Mouse (Mus musculus) heart, embryonic 11.5 days (tissue): Measurements from ENCODE around the gene Cdon. TPM values are rescaled to one million over a fixed set of nuclear protein-coding genes. Genes with fewer than 3 reads are reported as not detected.

Experiments used
- ATAC-seq: fragments of 200-750 bp; cut with Nextera tagmentation; replicated peaks from 2 replicates; pipeline ENCODE4 v1.8.0; 2017; ENCODE audit warnings: moderate library complexity; ENCODE audit not compliant: insufficient number of reproducible peaks, low FRiP score, low TSS enrichment
- H3K27ac ChIP-seq: fragments of 300-500 bp; sonication (generic); 2 replicates; pipeline ENCODE4 v1.5.1; 2014; ENCODE audit warnings: mild to moderate bottlenecking, low read depth, low read length
- H3K27me3 ChIP-seq: fragments of 300-500 bp; sonication (generic); 2 replicates; pipeline ENCODE4 v1.6.1; 2014; ENCODE audit warnings: mild to moderate bottlenecking, low read length, mixed read lengths; ENCODE audit not compliant: control insufficient read depth, insufficient read depth
- H3K36me3 ChIP-seq: fragments of 300-500 bp; sonication (generic); 2 replicates; pipeline ENCODE4 v1.6.1; 2014; ENCODE audit warnings: mild to moderate bottlenecking, low read length, moderate library complexity, mixed read lengths; ENCODE audit not compliant: control insufficient read depth, insufficient read depth
- H3K4me1 ChIP-seq: fragments of 300-500 bp; sonication (generic); 2 replicates; pipeline ENCODE4 v1.6.1; 2014; ENCODE audit warnings: low read length; ENCODE audit not compliant: control insufficient read depth, insufficient read depth
- H3K4me2 ChIP-seq: fragments of 300-500 bp; sonication (generic); 2 replicates; pipeline ENCODE4 v1.6.1; 2014; ENCODE audit warnings: mild to moderate bottlenecking, moderate library complexity
- H3K4me3 ChIP-seq: fragments of 300-500 bp; sonication (generic); 2 replicates; pipeline ENCODE4 v1.5.1; 2014; ENCODE audit warnings: low read depth, low read length
- H3K9ac ChIP-seq: fragments of 300-500 bp; sonication (generic); 2 replicates; pipeline ENCODE4 v1.6.1; 2014; ENCODE audit warnings: mild to moderate bottlenecking, low read depth, low read length, moderate library complexity
- H3K9me3 ChIP-seq: fragments of 300-500 bp; sonication (generic); replicated peaks from 2 replicates; pipeline ENCODE4 v1.6.1; 2016; ENCODE audit warnings: low read length; ENCODE audit not compliant: control insufficient read depth
- WGBS: fragments of 180-500 bp; shearing (Covaris S2); extraction: QIAGEN DNeasy Blood & Tissue Kit; methylation state at CpG from one replicate; pipeline ENCODE4 v1.1.7; 2014; ENCODE audit not compliant: insufficient replicate concordance; 5-methylcytosine and 5-hydroxymethylcytosine counted together
- polyA plus RNA-seq: library from polyadenylated mRNA; unstranded; fragments of >200 nt; fragmentation: Nextera tagmentation; extraction: Ambion mirVana; gene quantifications from 2 replicates; pipeline ENCODE4 v1.2.1, GENCODE M21; 2014

Gene Cdon
- polyA plus RNA-seq, 1 experiment from 2014 or later, result 6.1 TPM

GRCm38 (mm10) chr9:35475394-35475793 is 54.5 kb downstream of the Cdon start:
- Histone ChIP-seq H3K27ac (no peak overlapping the region), H3K4me2 (no peak overlapping the region), H3K36me3 (peaks cover 8% of the 10 kb centered on the region; the same call in 1 of the 2 replicates), H3K4me1 (no peaks in the 10 kb centered on the region), H3K27me3 (no peaks in the 10 kb centered on the region), H3K9me3 (no peaks in the 10 kb centered on the region), H3K9ac (no peak overlapping the region), H3K4me3 (no peak overlapping the region)
- ATAC-seq, result no peak
- 80% methylated on average over 7 of the region's 7 CpGs for WGBS

DNA sequence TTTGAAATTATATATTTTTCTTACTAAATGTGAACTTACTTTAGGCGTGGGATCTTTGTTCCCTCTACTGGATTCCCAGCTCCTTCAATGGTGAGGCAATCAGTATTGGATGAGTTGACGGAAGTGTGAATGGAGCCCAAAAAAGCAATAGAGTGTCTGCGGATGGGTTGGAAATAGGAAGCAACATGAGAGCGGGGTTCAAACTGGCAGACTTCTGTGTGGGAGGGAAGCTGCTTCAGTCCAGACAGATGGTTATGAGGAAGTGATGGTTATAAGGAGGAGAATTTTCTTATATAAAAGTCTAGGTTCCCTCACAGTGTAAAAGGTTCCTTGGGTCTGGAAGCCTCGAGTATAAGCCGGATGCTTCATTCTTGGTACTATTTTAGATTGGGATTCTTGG is 58.5 kb downstream of the Cdon start:
- WGBS, result 89% methylated on average over 6 of the region's 6 CpGs
- no peak for ATAC-seq
- Histone ChIP-seq H3K27ac (no peak overlapping the region), H3K4me1 (0 out of 2 replicates have a peak, but pooled peaks cover 2% of the 10 kb centered on the region), H3K9ac (no peak overlapping the region), H3K36me3 (peaks cover 3% of the 10 kb centered on the region; the same call in 1 of the 2 replicates), H3K27me3 (no peaks in the 10 kb centered on the region), H3K4me3 (no peak overlapping the region), H3K4me2 (no peak overlapping the region), H3K9me3 (no peaks in the 10 kb centered on the region)

- H3K9ac ChIP-seq, result no peak overlapping the region
Measured at GRCm38 (mm10) chr9:35482014-35482898, 61.3 kb downstream of the Cdon start.

DNA sequence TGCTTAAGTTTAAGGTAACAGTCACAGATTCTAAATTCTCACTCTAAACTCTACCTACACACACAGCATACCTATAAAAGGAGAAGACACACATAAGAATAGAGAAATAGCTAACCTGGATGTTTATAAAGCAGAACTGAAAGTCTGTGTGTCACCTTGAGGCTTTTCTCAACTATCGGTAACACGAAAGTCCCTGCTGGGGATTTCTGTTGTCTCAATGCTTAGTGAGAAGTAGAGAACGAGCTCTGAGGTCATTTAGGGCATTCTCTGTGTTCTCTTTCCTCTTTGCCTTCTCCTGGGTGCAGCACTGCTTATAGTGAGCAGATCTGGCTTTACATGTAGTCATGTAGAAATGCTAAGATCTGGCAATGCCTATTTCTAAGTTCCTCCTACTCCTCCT is 63.0 kb downstream of the Cdon start:
- ATAC-seq, result no peak
- Histone ChIP-seq H3K36me3 (peaks cover 12% of the 10 kb centered on the region; the same call in 1 of the 2 replicates), H3K9ac (no peak overlapping the region), H3K4me1 (0 out of 2 replicates have a peak, but pooled peaks cover 2% of the 10 kb centered on the region), H3K27ac (no peak overlapping the region), H3K27me3 (no peaks in the 10 kb centered on the region), H3K4me2 (no peak overlapping the region), H3K9me3 (no peaks in the 10 kb centered on the region), H3K4me3 (no peak overlapping the region)
- WGBS, result 83% methylated on average over 3 of the region's 3 CpGs

More at GRCm38 (mm10) chr9:35482014-35482898, 61.3 kb downstream of the Cdon start:
- Histone ChIP-seq H3K4me1 (0 out of 2 replicates have a peak, but pooled peaks cover 2% of the 10 kb centered on the region), H3K9me3 (no peaks in the 10 kb centered on the region), H3K4me3 (no peak overlapping the region), H3K27ac (no peak overlapping the region), H3K4me2 (no peak overlapping the region), H3K27me3 (no peaks in the 10 kb centered on the region), H3K36me3 (peaks cover 9% of the 10 kb centered on the region; the same call in 1 of the 2 replicates)
- ATAC-seq, result no peak
- WGBS, result 59% methylated on average over 13 of the region's 13 CpGs

GRCm38 (mm10) chr9:35486616-35487015 is 65.7 kb downstream of the Cdon start:
- Histone ChIP-seq H3K27me3 (no peaks in the 10 kb centered on the region), H3K27ac (no peak overlapping the region), H3K36me3 (peaks cover 12% of the 10 kb centered on the region), H3K9ac (no peak overlapping the region), H3K9me3 (no peaks in the 10 kb centered on the region), H3K4me2 (no peak overlapping the region), H3K4me1 (0 out of 2 replicates have a peak, but pooled peaks cover 2% of the 10 kb centered on the region), H3K4me3 (no peak overlapping the region)
- no peak for ATAC-seq
- WGBS, result 85% methylated on average over 13 of the region's 13 CpGs

DNA sequence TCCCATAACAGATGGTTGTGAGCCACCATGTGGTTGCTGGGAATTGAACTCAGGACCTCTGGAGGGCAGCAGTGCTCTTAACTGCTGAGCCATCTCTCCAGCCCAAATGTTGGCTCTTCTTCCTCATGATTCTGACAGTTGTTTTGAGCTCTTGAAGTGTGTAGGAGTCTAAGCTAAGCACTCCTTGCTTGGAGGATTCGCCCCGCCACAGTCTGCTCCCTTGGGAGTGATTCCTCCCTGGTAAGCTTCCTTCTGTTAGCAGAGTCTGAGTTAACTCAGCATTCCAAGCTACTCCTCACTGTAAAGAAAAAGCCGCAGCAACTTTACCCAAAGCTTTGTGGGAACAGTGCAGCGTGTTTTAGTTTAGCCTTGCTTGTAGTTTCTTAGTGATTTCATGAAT is 67.6 kb downstream of the Cdon start:
- Histone ChIP-seq H3K4me3 (no peak overlapping the region), H3K4me2 (no peak overlapping the region), H3K9me3 (no peaks in the 10 kb centered on the region), H3K27ac (no peak overlapping the region), H3K36me3 (peaks cover 14% of the 10 kb centered on the region), H3K9ac (no peak overlapping the region), H3K4me1 (no peaks in the 10 kb centered on the region), H3K27me3 (no peaks in the 10 kb centered on the region)
- no peak for ATAC-seq
- 84% methylated on average over 4 of the region's 4 CpGs for WGBS

- Histone ChIP-seq H3K27ac (no peak overlapping the region), H3K9ac (no peak overlapping the region), H3K4me3 (no peak overlapping the region), H3K9me3 (no peaks in the 10 kb centered on the region), H3K4me2 (no peak overlapping the region), H3K27me3 (no peaks in the 10 kb centered on the region), H3K4me1 (no peaks in the 10 kb centered on the region; the same call in 1 of the 2 replicates), H3K36me3 (peaks cover 12% of the 10 kb centered on the region)
- 82% methylated on average over 11 of the region's 11 CpGs for WGBS
- no peak for ATAC-seq
Measured at GRCm38 (mm10) chr9:35491109-35491866, 70.4 kb downstream of the Cdon start.

DNA sequence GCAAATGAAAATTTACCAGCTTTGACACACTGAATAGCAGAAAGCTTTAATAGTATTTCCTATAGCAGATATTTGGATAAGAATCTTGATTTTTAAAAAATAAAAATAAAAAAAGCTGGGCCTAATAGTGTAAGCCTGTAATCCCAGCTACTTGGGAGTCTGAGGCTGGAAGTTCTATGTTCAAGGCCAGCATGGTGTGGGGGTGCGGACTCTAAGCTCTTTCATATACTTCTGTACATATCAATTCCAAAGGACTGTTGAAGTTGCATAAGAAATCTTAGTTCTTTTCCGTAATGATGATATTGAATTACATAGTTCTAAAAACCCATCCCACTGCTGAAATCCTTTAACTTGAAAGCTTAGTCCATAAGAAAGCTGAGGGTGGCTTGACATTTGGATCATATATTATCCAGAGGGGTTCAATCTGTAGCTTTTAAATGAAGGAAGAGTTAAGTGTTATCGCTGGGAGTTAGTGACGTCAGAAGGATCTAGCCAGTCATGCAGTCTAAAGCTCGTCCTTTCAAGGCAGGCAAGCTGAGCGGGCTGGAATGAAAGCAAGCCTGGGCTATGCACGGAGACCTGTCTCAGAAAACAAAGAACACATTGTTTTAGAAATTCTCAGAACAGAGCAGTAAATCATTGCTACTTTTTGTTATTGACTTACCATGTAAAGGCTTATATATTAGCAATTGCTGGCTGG is 72.3 kb downstream of the Cdon start:
- no peaks in the 10 kb centered on the region for H3K27me3 ChIP-seq
- H3K27ac ChIP-seq, result no peak overlapping the region
- no peak overlapping the region for H3K4me2 ChIP-seq
- no peaks in the 10 kb centered on the region for H3K9me3 ChIP-seq
- no peak overlapping the region for H3K4me3 ChIP-seq
- H3K4me1 ChIP-seq, result no peaks in the 10 kb centered on the region; the same call in 1 of the 2 replicates
- H3K9ac ChIP-seq, result no peak overlapping the region
- H3K36me3 ChIP-seq, result peaks cover 5% of the 10 kb centered on the region; the same call in 1 of the 2 replicates
- no peak for ATAC-seq
- 72% methylated on average over 7 of the region's 7 CpGs for whole genome bisulfite sequencing
